Mouse (Mus musculus) forebrain, embryonic 11.5 days (tissue): ENCODE results near the gene 2610318N02Rik. TPM values are rescaled to one million over a fixed set of nuclear protein-coding genes. Genes with fewer than 3 reads are reported as not detected.

Experiments used
- ATAC-seq: fragments of 200-750 bp; cut with Nextera tagmentation; replicated peaks from 2 replicates; pipeline ENCODE4 v1.8.0; 2017; ENCODE audit warnings: moderate TSS enrichment; ENCODE audit not compliant: low FRiP score
- DNase-seq: peaks from one replicate; pipeline ENCODE4 v3.0.0-alpha.2; 2017; ENCODE audit warnings: low spot score
- H3K27ac ChIP-seq: fragments of 300-500 bp; sonication (generic); 2 replicates; pipeline ENCODE4 v1.5.1; 2014; ENCODE audit warnings: low read depth, low read length
- H3K27me3 ChIP-seq: fragments of 300-500 bp; sonication (generic); 2 replicates; pipeline ENCODE4 v1.6.1; 2014; ENCODE audit warnings: mild to moderate bottlenecking, low read length, mixed read lengths; ENCODE audit not compliant: control insufficient read depth, insufficient read depth
- H3K36me3 ChIP-seq: fragments of 300-500 bp; sonication (generic); 2 replicates; pipeline ENCODE4 v1.6.1; 2014; ENCODE audit warnings: mild to moderate bottlenecking, low read length, moderate library complexity, mixed read lengths; ENCODE audit not compliant: control insufficient read depth, insufficient read depth
- H3K4me1 ChIP-seq: fragments of 300-500 bp; sonication (generic); replicated peaks from 2 replicates; pipeline ENCODE4 v1.6.1; 2014; ENCODE audit warnings: low read length, mixed read lengths; ENCODE audit not compliant: control insufficient read depth, insufficient read depth
- H3K4me2 ChIP-seq: fragments of 300-500 bp; sonication (generic); 2 replicates; pipeline ENCODE4 v1.6.1; 2014; ENCODE audit warnings: low read depth, mild to moderate bottlenecking, low read length, moderate library complexity, mixed read lengths; ENCODE audit not compliant: severe bottlenecking
- H3K4me3 ChIP-seq: fragments of 300-500 bp; sonication (generic); 2 replicates; pipeline ENCODE4 v1.5.1; 2014; ENCODE audit warnings: low read depth, low read length
- H3K9ac ChIP-seq: fragments of 300-500 bp; sonication (generic); 2 replicates; pipeline ENCODE4 v1.6.1; 2014; ENCODE audit warnings: low read length
- H3K9me3 ChIP-seq: fragments of 300-500 bp; sonication (generic); 2 replicates; pipeline ENCODE4 v1.6.1; 2016; ENCODE audit warnings: low read length, mixed read lengths; ENCODE audit not compliant: control insufficient read depth
- WGBS: fragments of 180-500 bp; shearing (Covaris S2); extraction: QIAGEN DNeasy Blood & Tissue Kit; methylation state at CpG from one replicate; pipeline ENCODE4 v1.1.7; 2014; 5-methylcytosine and 5-hydroxymethylcytosine counted together
- polyA plus RNA-seq: library from polyadenylated mRNA; unstranded; fragments of >200 nt; fragmentation: Nextera tagmentation; extraction: Ambion mirVana; gene quantifications from 2 replicates; pipeline ENCODE4 v1.2.1, GENCODE M21; 2014

Gene 2610318N02Rik
- polyA plus RNA-seq, 1 experiment from 2014 or later = 104 TPM

- H3K9me3 ChIP-seq = no peaks in the 10 kb centered on the region
- H3K27me3 ChIP-seq = no peaks in the 10 kb centered on the region
- H3K9ac ChIP-seq = no peak overlapping the region
- ATAC-seq (no peak), DNase-seq (no peak)
- H3K4me1 ChIP-seq = no peaks in the 10 kb centered on the region
- no peak overlapping the region for H3K27ac ChIP-seq
- WGBS = 81% methylated on average over 13 of the region's 13 CpGs
- H3K4me3 ChIP-seq = no peak overlapping the region
- H3K36me3 ChIP-seq = peaks cover 15% of the 10 kb centered on the region; the same call in 1 of the 2 replicates
- H3K4me2 ChIP-seq = no peak overlapping the region
Observed at GRCm38 (mm10) chr16:17086669-17087193, 38.2 kb downstream of the 2610318N02Rik start.

DNA sequence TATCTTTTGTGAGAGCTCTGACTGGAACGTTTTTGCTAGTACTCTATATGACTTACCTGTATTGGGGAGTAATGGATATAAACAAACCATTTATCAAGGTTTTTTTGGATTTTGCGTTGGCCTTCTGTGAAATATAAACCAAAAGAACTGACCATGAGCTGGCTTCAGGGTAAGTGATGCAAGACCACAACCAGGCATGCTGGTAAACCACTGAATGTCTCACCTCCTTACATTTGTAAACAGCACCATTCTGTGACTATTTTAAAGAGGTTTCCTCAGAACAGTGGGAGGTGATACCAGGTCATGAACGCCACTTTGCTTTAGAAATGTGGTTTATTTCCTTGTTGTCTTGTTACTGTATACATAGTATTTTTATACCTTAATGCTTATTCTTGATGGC is 38.7 kb downstream of the 2610318N02Rik start:
- ATAC-seq = no peak

GRCm38 (mm10) chr16:17085636-17086035 is 39.3 kb downstream of the 2610318N02Rik start:
- DNase-seq (no peak), ATAC-seq (no peak)
- Histone ChIP-seq H3K36me3 (peaks cover 13% of the 10 kb centered on the region; the same call in 1 of the 2 replicates), H3K9ac (no peak overlapping the region), H3K4me2 (no peak overlapping the region), H3K9me3 (no peaks in the 10 kb centered on the region), H3K4me1 (no peaks in the 10 kb centered on the region), H3K27me3 (no peaks in the 10 kb centered on the region), H3K4me3 (no peak overlapping the region), H3K27ac (no peak overlapping the region)
- WGBS = 91% methylated on average over 4 of the region's 4 CpGs

More for the DNA sequence above, 38.7 kb downstream of the 2610318N02Rik start:
- Histone ChIP-seq H3K4me2 (no peak overlapping the region), H3K36me3 (peaks cover 15% of the 10 kb centered on the region; the same call in 1 of the 2 replicates), H3K9me3 (no peaks in the 10 kb centered on the region), H3K4me1 (no peaks in the 10 kb centered on the region), H3K9ac (no peak overlapping the region), H3K4me3 (no peak overlapping the region), H3K27ac (no peak overlapping the region), H3K27me3 (no peaks in the 10 kb centered on the region)
- 91% methylated on average over 3 of the region's 3 CpGs for WGBS
- no peak for DNase-seq

DNA sequence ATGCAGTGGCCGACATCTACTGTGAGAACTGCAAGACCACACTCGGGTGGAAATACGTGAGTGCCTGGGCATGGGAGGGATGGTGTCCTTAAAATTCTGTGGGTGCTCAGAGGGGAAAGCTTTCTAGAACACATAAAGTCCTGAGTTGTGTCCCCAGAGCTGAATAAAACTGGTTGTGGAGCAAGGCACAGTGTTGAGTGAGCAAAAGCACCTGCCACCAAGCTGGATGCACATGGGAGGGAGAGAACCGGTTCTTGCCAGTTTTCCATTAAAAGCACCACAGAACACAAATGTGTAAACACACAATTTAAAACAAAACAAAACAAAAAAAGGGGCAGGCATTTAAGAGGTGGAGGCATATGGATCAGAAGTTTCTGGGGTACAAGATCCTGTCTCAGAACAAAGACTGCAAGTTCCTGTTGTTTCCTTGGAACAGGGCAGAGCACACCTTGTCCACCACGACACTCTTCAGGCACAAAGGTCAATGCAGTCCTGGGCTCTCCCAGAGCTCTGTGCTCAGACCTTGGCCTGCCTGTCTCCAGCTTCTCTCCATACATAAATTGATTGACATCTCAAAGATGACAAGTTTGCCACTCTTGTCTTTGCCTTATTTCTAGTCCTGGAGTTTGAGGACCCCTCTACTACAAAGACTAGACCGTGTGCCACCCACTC is 42.7 kb downstream of the 2610318N02Rik start:
- no peaks in the 10 kb centered on the region for H3K9me3 ChIP-seq
- no peaks in the 10 kb centered on the region for H3K27me3 ChIP-seq
- no peaks in the 10 kb centered on the region for H3K4me1 ChIP-seq
- no peak overlapping the region for H3K27ac ChIP-seq
- no peak for ATAC-seq
- no peak overlapping the region for H3K4me2 ChIP-seq
- DNase-seq = no peak
- H3K9ac ChIP-seq = no peak overlapping the region
- H3K36me3 ChIP-seq = peaks cover 9% of the 10 kb centered on the region; the same call in 1 of the 2 replicates
- whole genome bisulfite sequencing = 92% methylated on average over 6 of the region's 6 CpGs
- H3K4me3 ChIP-seq = no peak overlapping the region

GRCm38 (mm10) chr16:17078101-17078500 is 46.9 kb downstream of the 2610318N02Rik start:
- no peak overlapping the region for H3K4me3 ChIP-seq
- H3K27ac ChIP-seq = no peak overlapping the region
- 98% methylated on average over 7 of the region's 7 CpGs for WGBS
- DNase-seq (no peak), ATAC-seq (no peak)
- H3K9ac ChIP-seq = no peak overlapping the region
- no peaks in the 10 kb centered on the region; the same call in 1 of the 2 replicates for H3K9me3 ChIP-seq
- H3K27me3 ChIP-seq = no peaks in the 10 kb centered on the region
- no peak overlapping the region for H3K4me2 ChIP-seq
- peaks cover 15% of the 10 kb centered on the region for H3K36me3 ChIP-seq
- H3K4me1 ChIP-seq = no peaks in the 10 kb centered on the region

DNA sequence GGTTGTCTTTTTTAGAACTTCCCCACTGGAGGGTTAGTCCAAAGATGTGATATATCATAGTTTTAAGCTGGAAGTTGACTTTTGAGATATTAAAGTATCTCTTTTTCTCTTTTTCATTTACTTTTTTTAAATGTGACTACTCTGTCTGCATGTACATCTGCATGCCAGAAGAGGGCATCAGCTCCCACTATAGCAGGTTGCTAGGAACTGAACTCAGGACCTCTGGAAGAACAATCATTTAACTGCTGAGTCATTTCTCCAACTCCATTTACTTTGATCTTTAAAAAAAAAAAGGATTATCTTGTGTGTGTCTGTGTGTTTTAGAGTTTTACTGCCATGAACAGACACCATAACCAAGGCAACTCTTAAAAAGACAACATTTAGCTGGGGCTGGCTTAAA is 48.1 kb downstream of the 2610318N02Rik start:
- Histone ChIP-seq H3K27ac (no peak overlapping the region), H3K27me3 (no peaks in the 10 kb centered on the region), H3K9me3 (no peaks in the 10 kb centered on the region; the same call in 1 of the 2 replicates), H3K4me2 (no peak overlapping the region), H3K36me3 (peaks cover 14% of the 10 kb centered on the region), H3K4me3 (no peak overlapping the region), H3K4me1 (no peaks in the 10 kb centered on the region), H3K9ac (no peak overlapping the region)
- DNase-seq (no peak), ATAC-seq (no peak)

- no peak overlapping the region for H3K4me3 ChIP-seq
- no peaks in the 10 kb centered on the region for H3K27me3 ChIP-seq
- DNase-seq = no peak
- no peaks in the 10 kb centered on the region; the same call in 1 of the 2 replicates for H3K9me3 ChIP-seq
- no peaks in the 10 kb centered on the region for H3K4me1 ChIP-seq
- H3K27ac ChIP-seq = no peak overlapping the region
- H3K9ac ChIP-seq = no peak overlapping the region
- no peak for ATAC-seq
- 96% methylated on average over 2 of the region's 2 CpGs for WGBS
- peaks cover 14% of the 10 kb centered on the region for H3K36me3 ChIP-seq
- no peak overlapping the region for H3K4me2 ChIP-seq
Observed at GRCm38 (mm10) chr16:17076301-17076700, 48.7 kb downstream of the 2610318N02Rik start.

GRCm38 (mm10) chr16:17073000-17073399 is 52.0 kb downstream of the 2610318N02Rik start:
- peaks cover 14% of the 10 kb centered on the region for H3K36me3 ChIP-seq
- H3K4me3 ChIP-seq = no peak overlapping the region
- H3K9ac ChIP-seq = no peak overlapping the region
- H3K27me3 ChIP-seq = no peaks in the 10 kb centered on the region
- H3K9me3 ChIP-seq = no peaks in the 10 kb centered on the region; the same call in 1 of the 2 replicates
- ATAC-seq (no peak), DNase-seq (no peak)
- no peak overlapping the region for H3K27ac ChIP-seq
- WGBS = 94% methylated on average over 7 of the region's 7 CpGs
- H3K4me2 ChIP-seq = no peak overlapping the region
- H3K4me1 ChIP-seq = no peaks in the 10 kb centered on the region

DNA sequence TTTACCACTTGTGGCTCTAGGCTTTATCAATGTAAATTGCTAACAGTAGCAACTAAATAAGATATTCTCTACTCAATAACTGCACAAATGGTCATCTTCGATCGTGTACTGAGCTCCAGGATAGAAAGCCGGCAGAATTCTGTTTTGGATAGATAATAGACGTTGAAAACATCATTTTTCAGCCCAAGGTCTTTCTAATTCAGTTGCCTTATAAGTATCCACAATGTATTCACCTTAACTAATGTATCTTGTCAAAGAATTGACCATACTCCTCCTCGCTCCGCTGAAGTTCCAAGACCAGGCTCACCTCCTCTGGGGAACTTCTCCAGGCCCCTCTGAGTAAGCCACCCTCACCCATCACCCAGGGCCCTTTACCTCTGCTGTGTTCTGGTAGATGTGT is 54.3 kb downstream of the 2610318N02Rik start:
- WGBS = 44% methylated on average over 6 of the region's 6 CpGs
- no peaks in the 10 kb centered on the region for H3K27me3 ChIP-seq
- H3K9ac ChIP-seq = peak overlapping the region; percentile 97
- H3K9me3 ChIP-seq = no peaks in the 10 kb centered on the region; the same call in 1 of the 2 replicates
- DNase-seq (no peak), ATAC-seq (no peak)
- peak overlapping the region; percentile 73 for H3K4me2 ChIP-seq
- H3K4me1 ChIP-seq = no peaks in the 10 kb centered on the region
- H3K36me3 ChIP-seq = peaks cover 12% of the 10 kb centered on the region
- H3K4me3 ChIP-seq = peak overlapping the region; percentile 86
- H3K27ac ChIP-seq = no peak overlapping the region
